Mouse (Mus musculus) forebrain, embryonic 15.5 days (tissue): ENCODE measurements around the gene En2. TPM values are rescaled to one million over a fixed set of nuclear protein-coding genes. Genes with fewer than 3 reads are reported as not detected.

Experiments used
- ATAC-seq: fragments of 200-750 bp; cut with Nextera tagmentation; replicated peaks from 2 replicates; pipeline ENCODE4 v1.8.0; 2017; ENCODE audit warnings: mild to moderate bottlenecking, moderate TSS enrichment, moderate library complexity
- H3K27ac ChIP-seq: fragments of 300-500 bp; sonication (generic); replicated peaks from 2 replicates; pipeline ENCODE4 v1.5.1; 2015; ENCODE audit warnings: mild to moderate bottlenecking, inconsistent platforms
- H3K27me3 ChIP-seq: fragments of 300-500 bp; sonication (generic); 2 replicates; pipeline ENCODE4 v1.6.1; 2015; ENCODE audit warnings: inconsistent platforms
- H3K36me3 ChIP-seq: fragments of 300-500 bp; sonication (generic); 2 replicates; pipeline ENCODE4 v1.6.1; 2015; ENCODE audit warnings: mild to moderate bottlenecking, inconsistent platforms
- H3K4me1 ChIP-seq: fragments of 300-500 bp; sonication (generic); 2 replicates; pipeline ENCODE4 v1.6.1; 2015; ENCODE audit warnings: inconsistent platforms
- H3K4me2 ChIP-seq: fragments of 300-500 bp; sonication (generic); replicated peaks from 2 replicates; pipeline ENCODE4 v1.6.1; 2015; ENCODE audit warnings: mild to moderate bottlenecking, inconsistent platforms
- H3K4me3 ChIP-seq: fragments of 300-500 bp; sonication (generic); 2 replicates; pipeline ENCODE4 v1.5.1; 2015; ENCODE audit warnings: mild to moderate bottlenecking, inconsistent platforms
- H3K9ac ChIP-seq: fragments of 300-500 bp; sonication (generic); replicated peaks from 2 replicates; pipeline ENCODE4 v1.6.1; 2015; ENCODE audit warnings: mild to moderate bottlenecking, inconsistent platforms
- H3K9me3 ChIP-seq: fragments of 300-500 bp; sonication (generic); 2 replicates; pipeline ENCODE4 v1.6.1; 2016; ENCODE audit warnings: inconsistent platforms
- WGBS: fragments of 180-500 bp; shearing (Covaris S2); methylation state at CpG from one replicate; pipeline ENCODE4 v1.1.7; 2015; ENCODE audit warnings: mixed read lengths; 5-methylcytosine and 5-hydroxymethylcytosine counted together
- polyA plus RNA-seq: library from polyadenylated mRNA; unstranded; fragments of >200 nt; fragmentation: Nextera tagmentation; extraction: Ambion mirVana; gene quantifications from 2 replicates; pipeline ENCODE4 v1.2.1, GENCODE M21; 2015

The En2 gene
- polyA plus RNA-seq, 1 experiment from 2014 or later, result not detected

GRCm38 (mm10) chr5:28173674-28174073, 8.2 kb downstream of the En2 start:
- H3K4me2 ChIP-seq, result no peak overlapping the region
- no peak overlapping the region for H3K9ac ChIP-seq
- no peak overlapping the region for H3K27ac ChIP-seq
- peaks cover 90% of the 10 kb centered on the region for H3K27me3 ChIP-seq
- WGBS, result 8% methylated on average over 1 of the region's 1 CpGs
- H3K4me3 ChIP-seq, result no peak overlapping the region
- no peaks in the 10 kb centered on the region for H3K4me1 ChIP-seq
- no peak for ATAC-seq
- no peaks in the 10 kb centered on the region for H3K9me3 ChIP-seq
- no peaks in the 10 kb centered on the region for H3K36me3 ChIP-seq

- no peak overlapping the region for H3K4me2 ChIP-seq
- WGBS, result 0% methylated on average over 9 of the region's 9 CpGs
- H3K4me3 ChIP-seq, result no peak overlapping the region
- H3K4me1 ChIP-seq, result no peaks in the 10 kb centered on the region
- no peak overlapping the region for H3K27ac ChIP-seq
- H3K27me3 ChIP-seq, result peaks cover 90% of the 10 kb centered on the region
- no peak overlapping the region for H3K9ac ChIP-seq
- ATAC-seq, result no peak
- H3K36me3 ChIP-seq, result no peaks in the 10 kb centered on the region
- no peaks in the 10 kb centered on the region for H3K9me3 ChIP-seq
These were observed 8.6 kb downstream of the En2 start for GRCm38 (mm10) chr5:28174086-28174485.

DNA sequence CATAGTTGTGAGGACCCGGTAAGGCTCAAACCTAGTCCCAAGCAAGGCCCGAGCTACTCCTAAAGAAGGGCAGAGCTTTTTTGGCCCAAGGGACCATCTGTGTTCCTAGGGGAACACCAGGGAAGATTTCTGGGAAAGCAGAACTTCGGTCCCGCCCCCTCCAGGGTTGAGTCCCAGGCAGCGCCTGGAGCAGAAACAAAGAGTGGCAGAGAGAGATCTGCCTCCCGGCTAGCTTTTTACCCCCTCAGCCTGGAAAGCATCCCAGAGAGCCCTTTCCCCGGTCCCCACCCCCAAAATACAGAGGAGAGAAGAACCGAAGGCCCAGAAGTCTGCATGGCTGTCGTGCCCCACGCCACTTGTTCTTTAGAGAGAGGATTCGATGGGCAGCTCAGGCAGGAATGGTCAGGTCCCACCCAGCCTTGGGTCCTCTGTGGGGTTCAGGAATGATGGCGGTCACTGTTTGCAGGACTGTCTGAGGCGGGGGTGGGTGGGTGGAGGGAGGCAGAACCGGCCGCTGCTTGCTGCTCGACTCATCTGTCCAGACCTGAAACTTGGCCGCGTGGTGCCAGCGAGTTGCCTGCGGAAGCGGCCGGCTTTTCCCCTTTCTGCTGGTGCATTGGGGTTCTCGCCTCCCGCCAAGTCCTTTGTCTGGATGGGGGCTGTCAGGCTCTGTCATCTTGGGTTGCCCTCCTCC, 9.5 kb downstream of the En2 start:
- ATAC-seq, result no peak
- Histone ChIP-seq H3K4me2 (no peak overlapping the region), H3K4me3 (no peak overlapping the region), H3K27me3 (peaks cover 90% of the 10 kb centered on the region), H3K27ac (no peak overlapping the region), H3K9ac (no peak overlapping the region), H3K4me1 (no peaks in the 10 kb centered on the region), H3K9me3 (no peaks in the 10 kb centered on the region), H3K36me3 (no peaks in the 10 kb centered on the region)
- WGBS, result 1% methylated on average over 24 of the region's 24 CpGs

GRCm38 (mm10) chr5:28175570-28175919, 10.1 kb downstream of the En2 start:
- Histone ChIP-seq H3K4me2 (no peak overlapping the region), H3K27me3 (peaks cover 91% of the 10 kb centered on the region), H3K9ac (no peak overlapping the region), H3K27ac (no peak overlapping the region), H3K9me3 (no peaks in the 10 kb centered on the region), H3K36me3 (no peaks in the 10 kb centered on the region), H3K4me1 (no peaks in the 10 kb centered on the region), H3K4me3 (no peak overlapping the region)
- ATAC-seq, result no peak
- WGBS, result 2% methylated on average over 10 of the region's 10 CpGs

DNA sequence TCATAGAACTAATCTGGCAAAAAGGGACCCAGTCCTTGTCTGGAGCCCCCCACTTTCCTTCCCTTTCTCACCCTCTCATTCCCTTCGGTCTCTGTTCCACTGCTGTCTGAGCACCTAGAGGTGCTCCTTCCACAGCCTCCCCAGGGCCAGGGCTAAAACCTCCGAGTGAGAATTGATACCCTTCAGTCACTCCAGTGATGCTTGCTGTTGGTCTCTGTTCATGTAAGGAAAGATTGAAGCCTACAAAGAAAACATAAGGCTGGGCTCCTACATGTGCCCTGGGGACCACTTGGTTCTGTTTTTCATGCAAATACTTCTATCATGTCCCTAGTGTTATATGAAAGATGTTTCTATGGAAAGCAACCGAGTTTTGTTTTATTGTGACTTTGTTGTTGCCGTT, 10.5 kb downstream of the En2 start:
- no peaks in the 10 kb centered on the region for H3K4me1 ChIP-seq
- peaks cover 92% of the 10 kb centered on the region for H3K27me3 ChIP-seq
- WGBS, result 2% methylated on average over 4 of the region's 4 CpGs
- no peak for ATAC-seq
- no peak overlapping the region for H3K4me3 ChIP-seq
- no peaks in the 10 kb centered on the region for H3K36me3 ChIP-seq
- no peak overlapping the region for H3K4me2 ChIP-seq
- no peak overlapping the region for H3K27ac ChIP-seq
- H3K9me3 ChIP-seq, result no peaks in the 10 kb centered on the region
- H3K9ac ChIP-seq, result no peak overlapping the region

DNA sequence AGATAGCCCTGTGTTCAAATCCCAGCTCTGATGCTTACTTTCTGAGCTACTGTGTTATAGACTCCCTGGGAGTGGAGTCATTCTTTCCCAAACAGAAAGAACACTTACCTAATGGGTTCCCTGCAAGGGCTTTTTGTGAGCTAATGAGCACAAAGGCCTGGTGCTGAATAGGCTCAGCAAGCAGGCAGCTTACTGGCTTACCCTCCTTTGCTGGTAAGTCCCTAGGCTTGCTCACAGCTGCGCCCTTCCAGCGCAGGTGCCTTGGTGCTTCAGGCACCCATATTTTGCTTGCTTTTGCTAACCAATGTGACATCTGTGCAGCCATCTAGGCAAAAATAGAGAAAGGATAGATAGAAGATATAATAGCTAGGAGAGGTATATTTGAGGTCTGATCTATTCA, 11.1 kb downstream of the En2 start:
- peaks cover 93% of the 10 kb centered on the region for H3K27me3 ChIP-seq
- no peak overlapping the region for H3K9ac ChIP-seq
- H3K4me1 ChIP-seq, result no peaks in the 10 kb centered on the region
- H3K36me3 ChIP-seq, result no peaks in the 10 kb centered on the region
- 3% methylated on average over 2 of the region's 2 CpGs for WGBS
- H3K9me3 ChIP-seq, result no peaks in the 10 kb centered on the region
- no peak overlapping the region for H3K4me3 ChIP-seq
- no peak overlapping the region for H3K27ac ChIP-seq
- no peak overlapping the region for H3K4me2 ChIP-seq
- ATAC-seq, result no peak

- Histone ChIP-seq H3K9ac (no peak overlapping the region), H3K27me3 (peaks cover 76% of the 10 kb centered on the region), H3K36me3 (no peaks in the 10 kb centered on the region), H3K9me3 (no peaks in the 10 kb centered on the region), H3K4me2 (no peak overlapping the region), H3K4me3 (no peak overlapping the region), H3K4me1 (no peaks in the 10 kb centered on the region), H3K27ac (no peak overlapping the region)
- WGBS, result 13% methylated on average over 5 of the region's 5 CpGs
- no peak for ATAC-seq
These were observed 12.8 kb downstream of the En2 start for GRCm38 (mm10) chr5:28178322-28178721.

GRCm38 (mm10) chr5:28179237-28179790, 13.8 kb downstream of the En2 start:
- 8% methylated on average over 7 of the region's 7 CpGs for WGBS
- no peak overlapping the region for H3K4me2 ChIP-seq
- H3K4me1 ChIP-seq, result no peaks in the 10 kb centered on the region
- H3K27me3 ChIP-seq, result peaks cover 66% of the 10 kb centered on the region
- no peaks in the 10 kb centered on the region for H3K36me3 ChIP-seq
- H3K27ac ChIP-seq, result no peak overlapping the region
- H3K9me3 ChIP-seq, result no peaks in the 10 kb centered on the region
- no peak overlapping the region for H3K4me3 ChIP-seq
- ATAC-seq, result no peak
- no peak overlapping the region for H3K9ac ChIP-seq

- Histone ChIP-seq H3K9ac (no peak overlapping the region), H3K4me3 (no peak overlapping the region), H3K36me3 (no peaks in the 10 kb centered on the region), H3K4me1 (no peaks in the 10 kb centered on the region), H3K4me2 (no peak overlapping the region), H3K27ac (no peak overlapping the region), H3K27me3 (0 out of 2 replicates have a peak, but pooled peaks cover 5% of the 10 kb centered on the region), H3K9me3 (no peaks in the 10 kb centered on the region)
- ATAC-seq, result no peak
- WGBS, result 12% methylated on average over 3 of the region's 3 CpGs
These were observed 26.0 kb downstream of the En2 start for GRCm38 (mm10) chr5:28191201-28192098.

- ATAC-seq, result no peak
- Histone ChIP-seq H3K27me3 (0 out of 2 replicates have a peak, but pooled peaks cover 5% of the 10 kb centered on the region), H3K9me3 (no peaks in the 10 kb centered on the region), H3K4me2 (no peak overlapping the region), H3K9ac (no peak overlapping the region), H3K27ac (no peak overlapping the region), H3K36me3 (no peaks in the 10 kb centered on the region), H3K4me3 (no peak overlapping the region), H3K4me1 (no peaks in the 10 kb centered on the region)
- 31% methylated on average over 4 of the region's 4 CpGs for WGBS
These were observed 26.6 kb downstream of the En2 start for GRCm38 (mm10) chr5:28192099-28192454.

DNA sequence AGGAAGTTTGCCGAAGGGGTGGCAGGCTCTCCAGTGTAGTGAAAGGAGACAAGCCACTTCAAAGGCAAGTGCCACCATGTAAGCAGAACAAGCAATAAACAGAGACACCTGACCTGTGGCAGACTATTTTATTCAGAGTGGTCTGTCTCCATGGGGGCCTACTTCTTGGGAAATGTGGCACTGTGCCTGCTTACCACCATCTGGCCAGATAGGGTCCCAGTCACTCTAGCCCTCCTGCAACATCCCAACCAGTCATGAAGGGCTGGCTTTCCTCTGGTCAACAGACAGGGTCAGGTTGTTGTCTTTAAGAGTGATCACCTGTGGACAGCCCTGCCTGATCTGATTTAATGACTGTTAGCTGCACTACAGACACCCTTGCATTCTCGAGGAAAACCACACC, 30.0 kb downstream of the En2 start:
- WGBS, result 63% methylated on average over 2 of the region's 2 CpGs
- no peak overlapping the region for H3K4me2 ChIP-seq
- no peak for ATAC-seq
- no peaks in the 10 kb centered on the region for H3K4me1 ChIP-seq
- no peak overlapping the region for H3K27ac ChIP-seq
- no peak overlapping the region for H3K9ac ChIP-seq
- H3K9me3 ChIP-seq, result no peaks in the 10 kb centered on the region
- H3K4me3 ChIP-seq, result no peak overlapping the region
- H3K36me3 ChIP-seq, result no peaks in the 10 kb centered on the region
- 0 out of 2 replicates have a peak, but pooled peaks cover 9% of the 10 kb centered on the region for H3K27me3 ChIP-seq

- no peak overlapping the region for H3K4me2 ChIP-seq
- H3K9me3 ChIP-seq, result no peaks in the 10 kb centered on the region
- H3K27ac ChIP-seq, result no peak overlapping the region
- no peak overlapping the region for H3K4me3 ChIP-seq
- ATAC-seq, result no peak
- 41% methylated on average over 7 of the region's 7 CpGs for WGBS
- no peaks in the 10 kb centered on the region for H3K36me3 ChIP-seq
- no peak overlapping the region for H3K9ac ChIP-seq
- peaks cover 25% of the 10 kb centered on the region for H3K27me3 ChIP-seq
- H3K4me1 ChIP-seq, result no peaks in the 10 kb centered on the region
These were observed 33.8 kb downstream of the En2 start for GRCm38 (mm10) chr5:28199089-28199873.
